Mouse (Mus musculus) embryonic fibroblast, embryonic 13.5 days (primary cell): ENCODE results near the gene Klf11. TPM values are rescaled to one million over a fixed set of nuclear protein-coding genes. Genes with fewer than 3 reads are reported as not detected.
A peak's percentile ranks its signal among the peaks of the same experiment; 100 is the strongest.

Source experiments
- H3K27ac ChIP-seq: 2 replicates; pipeline ENCODE4 v1.5.1; 2012; ENCODE audit warnings: low read length, control low read depth, inconsistent platforms; ENCODE audit not compliant: insufficient read depth
- H3K4me1 ChIP-seq: 2 replicates; pipeline ENCODE4 v1.6.1; 2011; ENCODE audit warnings: low read length; ENCODE audit not compliant: control insufficient read depth, insufficient read depth
- H3K4me3 ChIP-seq: 2 replicates; pipeline ENCODE4 v1.5.1; 2011; ENCODE audit warnings: mild to moderate bottlenecking, control low read depth, low read length; ENCODE audit not compliant: insufficient read depth
- CTCF ChIP-seq: IDR thresholded peaks from 2 replicates; pipeline ENCODE4 v1.5.1; 2011; ENCODE audit warnings: mild to moderate bottlenecking, control low read depth, low read length, moderate library complexity, borderline replicate concordance; ENCODE audit not compliant: insufficient read depth
- POLR2A ChIP-seq: IDR thresholded peaks from 2 replicates; pipeline ENCODE4 v1.6.1; 2011; ENCODE audit warnings: low read depth, mild to moderate bottlenecking, control low read depth, low read length, moderate library complexity
- polyA plus RNA-seq: library from polyadenylated mRNA; stranded (reverse); fragments of >200 nt; gene quantifications from 2 replicates; pipeline ENCODE4 v1.2.4, GENCODE M21; 2011; ENCODE audit warnings: low read depth; ENCODE audit not compliant: missing spikeins, insufficient read length

Gene Klf11
- polyA plus RNA-seq, 1 experiment: 5.9 TPM

DNA sequence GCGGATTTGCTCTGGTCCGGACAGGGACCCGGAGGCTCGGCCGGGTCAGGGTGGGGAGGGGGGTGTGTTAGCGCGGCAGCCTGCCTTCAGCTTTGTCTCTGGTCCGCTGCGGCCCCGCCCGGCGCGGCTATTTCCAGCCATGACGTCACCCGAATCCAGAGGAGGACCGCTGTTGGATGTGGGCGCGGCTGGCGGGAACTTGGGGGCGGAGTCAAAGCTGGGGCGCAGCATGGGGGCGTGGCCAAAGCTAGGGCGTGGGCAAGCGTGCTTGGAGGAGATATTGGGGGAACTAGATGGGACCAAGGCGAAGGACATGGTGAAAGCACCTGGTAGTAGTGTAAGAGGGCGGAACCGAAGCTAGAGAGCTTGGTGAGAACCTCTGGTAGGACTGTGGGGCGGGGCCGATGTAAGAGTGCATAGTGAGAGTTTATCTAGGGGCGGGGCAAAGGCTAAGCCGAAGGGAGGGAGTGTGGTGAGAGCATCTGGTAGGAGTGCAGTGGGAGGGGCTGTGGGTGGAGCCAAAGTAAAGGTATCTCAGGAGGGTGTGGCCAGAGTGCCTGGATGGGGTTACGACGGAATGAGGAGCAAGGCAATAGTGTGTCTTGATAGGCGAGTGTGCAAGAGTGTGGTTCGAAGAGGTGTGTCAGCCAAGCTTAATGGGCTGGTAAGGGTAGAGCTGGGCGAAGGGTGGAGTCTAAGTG lies 718 bp downstream of the Klf11 start:
- TF ChIP-seq CTCF (no peak), POLR2A (no peak)
- 0 out of 2 replicates have a peak, but pooled peaks cover 2% of the 10 kb centered on the region for H3K4me1 ChIP-seq
- H3K27ac ChIP-seq: no peak overlapping the region
- H3K4me3 ChIP-seq: peak overlapping the region; percentile 71

DNA sequence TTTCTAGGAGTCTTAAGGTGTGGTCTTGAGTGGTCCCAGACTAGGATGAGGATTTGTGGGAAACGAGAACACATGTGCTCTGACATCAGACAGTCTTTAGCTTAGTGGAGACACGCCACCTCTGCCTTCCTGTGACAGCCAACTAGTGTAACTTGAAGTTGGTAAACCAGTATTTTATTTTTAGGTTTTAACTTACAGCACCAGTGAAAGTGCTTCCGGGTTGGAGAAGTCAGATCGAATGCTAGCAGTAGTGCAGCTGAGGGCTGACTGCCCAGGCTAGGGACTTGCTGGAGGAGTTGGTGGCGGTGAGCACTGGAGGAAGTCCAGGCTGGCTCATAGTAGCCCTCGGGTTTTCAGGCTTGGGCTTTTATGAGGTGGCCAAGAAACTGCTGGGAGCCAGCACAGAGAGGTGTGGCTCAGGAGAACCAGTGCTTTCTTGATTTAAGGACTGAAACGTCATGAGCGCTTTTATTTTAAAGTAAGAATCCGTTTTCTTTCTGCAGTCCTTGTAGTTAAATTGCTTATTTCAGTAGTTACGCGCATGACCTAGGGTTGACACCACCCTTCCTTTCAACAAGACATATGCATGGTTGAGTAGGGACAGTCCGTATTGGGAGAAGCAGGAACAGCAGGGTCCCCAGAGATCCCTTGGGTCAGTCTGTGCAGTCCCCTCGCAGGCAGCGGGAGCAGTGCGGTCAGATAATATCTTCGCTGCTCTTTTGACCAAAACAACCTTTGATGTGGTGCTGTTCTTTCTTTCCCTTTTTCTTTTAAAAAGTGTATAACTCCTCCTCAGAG lies 3.2 kb downstream of the Klf11 start:
- Histone ChIP-seq H3K4me3 (no peak overlapping the region), H3K27ac (no peak overlapping the region), H3K4me1 (0 out of 2 replicates have a peak, but pooled peaks cover 2% of the 10 kb centered on the region)
- TF ChIP-seq POLR2A: no peak
- TF ChIP-seq CTCF: no peak

DNA sequence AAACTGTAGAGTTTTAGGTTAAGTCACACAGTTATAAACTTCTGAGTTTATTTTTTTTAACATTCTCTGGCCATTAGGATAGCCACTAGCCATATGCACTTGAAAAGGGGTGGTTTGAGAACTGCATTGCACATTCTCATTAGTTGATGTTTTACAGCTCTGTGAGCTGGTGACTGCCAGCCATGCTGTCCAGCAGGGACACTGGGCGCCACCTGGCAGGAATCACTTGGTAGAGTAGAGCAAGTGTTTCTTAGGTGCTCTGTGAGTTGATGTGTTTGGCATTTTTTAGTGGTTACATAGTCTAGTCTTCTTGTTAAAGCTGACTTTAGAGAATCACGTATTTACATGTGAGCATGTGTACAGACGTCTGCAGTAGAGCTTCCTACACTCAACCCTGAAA lies 5.4 kb downstream of the Klf11 start:
- H3K27ac ChIP-seq: no peak overlapping the region

DNA sequence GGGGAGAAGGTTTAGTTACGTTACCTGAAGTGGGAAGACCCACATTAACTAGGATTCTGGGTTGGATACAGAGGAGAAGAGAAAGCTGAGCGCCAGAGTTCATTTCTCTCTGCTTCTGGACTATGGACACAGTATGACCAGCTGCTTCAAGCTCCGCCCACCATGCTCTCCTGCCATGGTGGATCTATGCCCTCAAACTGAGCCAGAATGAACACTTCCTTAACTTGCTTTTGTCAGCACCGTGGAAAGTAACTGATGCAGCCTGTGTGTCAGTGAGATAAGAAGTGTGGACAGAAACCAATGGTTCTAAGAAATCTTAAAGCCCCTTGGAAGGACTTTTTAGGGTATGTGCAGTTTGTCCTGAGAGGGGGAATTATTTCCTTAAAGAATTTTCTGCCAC lies 7.9 kb downstream of the Klf11 start:
- Histone ChIP-seq H3K4me1 (no peaks in the 10 kb centered on the region), H3K4me3 (no peak overlapping the region), H3K27ac (no peak overlapping the region)
- no peak for TF ChIP-seq POLR2A
- no peak for TF ChIP-seq CTCF

More for the DNA sequence above, 5.4 kb downstream of the Klf11 start:
- no peak for TF ChIP-seq CTCF
- TF ChIP-seq POLR2A: no peak
- Histone ChIP-seq H3K4me3 (no peak overlapping the region), H3K4me1 (no peaks in the 10 kb centered on the region)

DNA sequence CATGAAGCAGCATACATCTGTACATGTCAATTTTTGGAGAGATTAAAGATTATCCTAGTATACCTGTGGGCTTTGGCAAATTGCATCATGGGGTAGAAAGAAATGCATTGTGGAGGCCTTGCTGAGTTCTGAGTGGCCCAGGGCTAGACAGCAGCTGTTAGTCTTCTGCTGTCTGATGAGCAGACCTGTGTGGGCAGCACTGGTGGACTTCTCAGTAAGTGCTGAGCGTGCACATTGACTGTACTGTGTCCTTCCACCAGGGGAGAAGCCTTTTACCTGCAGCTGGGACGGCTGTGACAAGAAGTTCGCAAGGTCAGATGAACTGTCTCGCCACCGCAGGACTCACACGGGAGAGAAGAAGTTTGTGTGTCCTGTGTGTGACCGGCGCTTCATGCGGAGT lies 8.8 kb downstream of the Klf11 start:
- Histone ChIP-seq H3K27ac (no peak overlapping the region), H3K4me3 (no peak overlapping the region), H3K4me1 (no peaks in the 10 kb centered on the region)
- TF ChIP-seq CTCF: no peak
- no peak for TF ChIP-seq POLR2A

DNA sequence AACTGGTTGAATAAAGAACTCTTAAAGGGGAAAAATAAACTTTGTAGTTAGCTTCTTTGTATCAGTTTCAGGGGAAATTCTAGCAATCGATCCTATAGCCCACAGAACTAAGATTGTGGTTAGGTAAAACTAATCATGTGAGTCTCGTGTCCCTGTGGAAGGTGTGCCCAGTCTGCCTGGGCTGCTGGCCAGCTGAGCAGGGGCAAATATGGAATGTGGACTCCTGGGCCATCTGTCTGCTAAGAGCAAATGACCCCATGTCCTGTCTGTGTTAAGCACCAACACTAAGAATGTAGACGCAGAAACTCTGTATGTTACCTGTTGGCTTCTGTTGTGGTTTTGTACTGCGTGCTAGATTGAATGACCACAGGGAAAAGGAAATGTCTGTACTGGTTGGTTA lies 10.0 kb downstream of the Klf11 start:
- Histone ChIP-seq H3K4me3 (no peak overlapping the region), H3K27ac (no peak overlapping the region), H3K4me1 (no peaks in the 10 kb centered on the region)
- TF ChIP-seq CTCF (no peak), POLR2A (no peak)

DNA sequence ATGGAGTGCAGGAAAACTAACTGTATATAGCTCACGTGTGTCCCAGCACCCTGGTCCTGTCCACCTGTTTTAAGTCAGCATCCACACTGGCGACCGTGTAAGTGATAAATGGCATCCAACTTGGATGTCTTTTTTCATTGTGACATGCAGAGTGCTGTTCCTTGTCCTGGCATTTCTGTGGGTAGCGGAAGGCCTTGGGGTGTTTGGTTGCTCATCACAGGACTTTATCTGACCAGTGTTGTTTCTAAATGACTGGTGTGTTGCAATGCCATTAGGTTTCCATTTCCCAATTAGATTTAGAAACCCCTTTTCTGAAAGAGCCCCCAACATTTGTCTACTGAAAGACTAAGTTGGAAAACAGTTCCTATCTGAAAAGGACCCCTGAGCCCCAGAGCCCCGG lies 11.1 kb downstream of the Klf11 start:
- TF ChIP-seq POLR2A: no peak
- no peak for TF ChIP-seq CTCF
- Histone ChIP-seq H3K4me1 (no peaks in the 10 kb centered on the region), H3K27ac (no peak overlapping the region), H3K4me3 (no peak overlapping the region)

DNA sequence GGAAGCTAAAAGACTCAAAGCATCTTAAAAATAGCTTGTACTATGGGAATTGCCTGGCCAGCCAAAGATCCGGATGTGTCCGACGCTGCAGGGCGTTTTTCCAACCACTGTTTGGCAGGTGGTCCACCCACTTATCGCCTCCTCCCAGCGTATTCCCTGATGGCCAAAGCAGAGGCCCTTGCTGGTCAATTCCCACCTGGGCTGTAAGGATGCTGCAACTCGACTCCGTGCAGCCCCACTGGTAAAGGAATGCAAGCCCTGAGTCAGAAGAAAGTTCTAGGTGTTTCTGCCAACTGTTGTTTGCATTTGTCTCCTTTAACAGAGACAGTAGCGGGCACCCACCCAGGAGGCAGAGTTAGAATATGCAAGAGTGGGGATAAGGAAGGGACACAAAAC lies 29.0 kb downstream of the Klf11 start:
- Histone ChIP-seq H3K4me3 (no peak overlapping the region), H3K27ac (no peak overlapping the region), H3K4me1 (0 out of 2 replicates have a peak, but pooled peaks cover 5% of the 10 kb centered on the region)
- no peak for TF ChIP-seq POLR2A
- TF ChIP-seq CTCF: no peak

DNA sequence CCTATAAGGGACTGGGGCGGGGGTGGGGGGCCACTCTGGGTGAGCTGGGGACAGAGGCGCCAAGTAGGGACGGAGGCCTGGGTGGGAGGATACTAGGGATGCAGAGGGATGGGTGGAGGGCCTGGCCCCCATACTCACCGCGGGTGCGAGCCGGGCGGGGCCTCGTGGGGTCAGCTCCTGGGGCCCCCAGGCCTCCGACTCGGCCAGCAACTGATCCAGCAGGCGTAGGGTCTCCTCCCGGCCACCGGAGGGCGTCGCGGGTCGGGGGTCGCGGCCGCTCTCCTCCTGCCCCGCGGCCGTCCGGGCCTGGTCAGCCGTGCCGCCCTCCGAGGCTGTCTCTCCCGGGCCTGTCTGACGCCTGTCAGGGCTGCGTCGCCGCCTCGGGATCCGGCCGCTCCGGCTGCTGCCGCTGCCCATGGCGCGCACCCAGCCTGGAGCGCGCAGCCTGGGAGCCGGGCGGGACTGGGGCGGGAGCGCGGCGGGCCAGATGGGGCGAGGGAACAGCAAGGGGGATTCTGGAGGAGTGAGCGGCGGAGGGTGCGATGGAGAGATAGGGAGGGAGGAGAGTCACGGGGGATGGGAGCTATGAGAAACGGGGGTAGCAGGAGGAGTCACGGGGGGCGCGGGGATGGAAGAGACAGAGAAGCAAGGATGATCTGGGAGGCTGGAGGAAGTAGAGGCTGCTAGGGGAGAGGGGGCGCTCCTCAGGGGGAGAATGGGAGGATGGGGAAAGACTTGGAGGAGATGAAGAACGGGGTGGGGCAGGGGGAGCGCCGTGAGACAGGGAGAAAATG lies 29.6 kb downstream of the Klf11 start:
- 0 out of 2 replicates have a peak, but pooled peaks cover 5% of the 10 kb centered on the region for H3K4me1 ChIP-seq
- TF ChIP-seq POLR2A (peak; percentile 25; the same call in 1 of the 2 replicates), CTCF (no peak)
- peak overlapping the region; percentile 24 for H3K4me3 ChIP-seq
- H3K27ac ChIP-seq: no peak overlapping the region
